Mouse (Mus musculus) G1E (cell line): ENCODE data around the gene Mgat4d. TPM values are rescaled to one million over a fixed set of nuclear protein-coding genes. Genes with fewer than 3 reads are reported as not detected.
"Not testable (repeated sequence)": the region's sequence is repeated elsewhere in the genome, so short reads cannot be mapped to it uniquely, and the experiment has no call there.

Source experiments
- ATAC-seq: 2 replicates; pipeline ENCODE4 v1.8.0; 2016; ENCODE audit warnings: mild to moderate bottlenecking; ENCODE audit not compliant: insufficient number of reproducible peaks, poor library complexity, low FRiP score, severe bottlenecking; ENCODE audit errors: extremely low read depth
- DNase-seq: peaks from one replicate; pipeline ENCODE4 v3.0.0; 2012; ENCODE audit warnings: low spot score
- H3K27me3 ChIP-seq: 2 replicates; pipeline ENCODE4 v1.6.1; 2012; ENCODE audit warnings: mild to moderate bottlenecking, low read length, inconsistent platforms; ENCODE audit not compliant: insufficient read depth
- H3K36me3 ChIP-seq: replicated peaks from 2 replicates; pipeline ENCODE3; 2012; ENCODE audit warnings: mild to moderate bottlenecking, inconsistent platforms
- H3K4me1 ChIP-seq: 2 replicates; pipeline ENCODE4 v1.6.1; 2012; ENCODE audit warnings: low read depth, low read length, inconsistent platforms, mixed read lengths; ENCODE audit not compliant: insufficient read depth
- H3K4me3 ChIP-seq: 2 replicates; pipeline ENCODE4 v1.5.1; 2012; ENCODE audit warnings: low read depth, mild to moderate bottlenecking, inconsistent platforms, low read length, moderate library complexity, mixed read lengths
- H3K9me3 ChIP-seq: replicated peaks from 2 replicates; pipeline ENCODE4 v1.6.1; 2012; ENCODE audit warnings: inconsistent platforms
- CTCF ChIP-seq: IDR thresholded peaks from 2 replicates; pipeline ENCODE4 v1.5.1; 2012; ENCODE audit warnings: low read depth, low read length, inconsistent platforms, mixed read lengths
- GATA1 ChIP-seq: IDR thresholded peaks from 2 replicates; pipeline ENCODE4 v1.6.1; 2012; ENCODE audit warnings: borderline replicate concordance, low read length, inconsistent platforms, mixed read lengths
- GATA2 ChIP-seq: IDR thresholded peaks from 2 replicates; pipeline ENCODE4 v1.6.1; 2012; ENCODE audit warnings: low read depth, low read length, inconsistent platforms, borderline replicate concordance
- POLR2AphosphoS5 ChIP-seq: IDR thresholded peaks from 2 replicates; pipeline ENCODE4 v1.6.1; 2012; ENCODE audit warnings: low read depth, low read length, inconsistent platforms; ENCODE audit not compliant: insufficient replicate concordance
- TAL1 ChIP-seq: conservative IDR thresholded peaks from 2 replicates; pipeline ENCODE4 v1.6.1; 2012; ENCODE audit warnings: low read depth, low read length, inconsistent platforms, mixed read lengths
- polyA plus RNA-seq: library from polyadenylated mRNA; stranded (reverse); fragments of >175 nt; gene quantifications from 2 replicates; pipeline ENCODE4 v1.2.3, GENCODE M21; 2012
- total RNA-seq, 2 experiments: library from RNA; stranded (forward) in 1 of 2; stranded (reverse) in 1 of 2; fragments of 200-1000 nt in 1 of 2; fragments of >200 nt in 1 of 2; fragmentation: Nextera tagmentation in 1 of 2; gene quantifications; 2 replicates each; pipeline ENCODE4 v1.2.3; 2014 to 2017

The Mgat4d gene
- total and polyA plus RNA-seq, 3 experiments, result not detected

GRCm38 (mm10) chr8:83421354-83421753 is 73.1 kb downstream of the Mgat4d start:
- no peaks in the 10 kb centered on the region for H3K9me3 ChIP-seq
- DNase-seq, result no peak
- H3K4me1 ChIP-seq, result peaks cover 59% of the 10 kb centered on the region
- no peak for TF ChIP-seq GATA1
- TF ChIP-seq CTCF, result no peak
- no peak for TF ChIP-seq TAL1
- TF ChIP-seq GATA2, result no peak
- TF ChIP-seq POLR2AphosphoS5, result no peak
- no peak overlapping the region for H3K4me3 ChIP-seq
- no peak for ATAC-seq
- no peaks in the 10 kb centered on the region for H3K36me3 ChIP-seq
- H3K27me3 ChIP-seq, result peaks cover 10% of the 10 kb centered on the region

GRCm38 (mm10) chr8:83423032-83423825 is 75.0 kb downstream of the Mgat4d start:
- Histone ChIP-seq H3K4me1 (peaks cover 58% of the 10 kb centered on the region), H3K9me3 (no peaks in the 10 kb centered on the region), H3K27me3 (peaks cover 3% of the 10 kb centered on the region), H3K36me3 (no peaks in the 10 kb centered on the region), H3K4me3 (peak overlapping the region; percentile 57; the same call in 1 of the 2 replicates)
- DNase-seq (peak; percentile 54), ATAC-seq (peak; percentile 70)
- TF ChIP-seq TAL1 (peak; percentile 83), POLR2AphosphoS5 (no peak), CTCF (no peak), GATA2 (no peak), GATA1 (no peak)

- DNase-seq, result no peak
- Histone ChIP-seq H3K36me3 (no peaks in the 10 kb centered on the region), H3K9me3 (no peaks in the 10 kb centered on the region), H3K27me3 (peaks cover 1% of the 10 kb centered on the region), H3K4me3 (no peak overlapping the region), H3K4me1 (peaks cover 55% of the 10 kb centered on the region)
- no peak for TF ChIP-seq POLR2AphosphoS5
- TF ChIP-seq GATA1, result no peak
- TF ChIP-seq TAL1, result no peak
- TF ChIP-seq GATA2, result no peak
- TF ChIP-seq CTCF, result no peak
- ATAC-seq, result no peak
Measured at GRCm38 (mm10) chr8:83425202-83425601, 76.9 kb downstream of the Mgat4d start.

GRCm38 (mm10) chr8:83426104-83426759 is 78.0 kb downstream of the Mgat4d start:
- H3K36me3 ChIP-seq, result peaks cover 3% of the 10 kb centered on the region
- TF ChIP-seq GATA2 (no peak), GATA1 (no peak), CTCF (no peak), POLR2AphosphoS5 (no peak), TAL1 (no peak)
- peaks cover 51% of the 10 kb centered on the region for H3K4me1 ChIP-seq
- H3K27me3 ChIP-seq, result no peaks in the 10 kb centered on the region; the same call in 1 of the 2 replicates
- H3K4me3 ChIP-seq, result no peak overlapping the region
- ATAC-seq (no peak), DNase-seq (no peak)
- H3K9me3 ChIP-seq, result no peaks in the 10 kb centered on the region

- ATAC-seq (no peak), DNase-seq (no peak)
- TF ChIP-seq TAL1 (no peak), POLR2AphosphoS5 (no peak), CTCF (no peak), GATA1 (no peak), GATA2 (no peak)
- Histone ChIP-seq H3K4me1 (peaks cover 45% of the 10 kb centered on the region), H3K27me3 (no peaks in the 10 kb centered on the region; the same call in 1 of the 2 replicates), H3K4me3 (no peak overlapping the region), H3K9me3 (no peaks in the 10 kb centered on the region), H3K36me3 (peaks cover 3% of the 10 kb centered on the region)
Measured at GRCm38 (mm10) chr8:83426949-83427348, 78.7 kb downstream of the Mgat4d start.

- not testable (repeated sequence) for H3K4me3 ChIP-seq, DNase-seq, H3K27me3 ChIP-seq, H3K9me3 ChIP-seq, ATAC-seq
- Histone ChIP-seq H3K4me1 (peaks cover 32% of the 10 kb centered on the region), H3K36me3 (peaks cover 19% of the 10 kb centered on the region)
Measured at GRCm38 (mm10) chr8:83428621-83429020, 80.3 kb downstream of the Mgat4d start.
